Mouse (Mus musculus): ENCODE results near the gene Katnal1.
A peak's percentile ranks its signal among the peaks of the same experiment; 100 is the strongest.

Katnal1 gene

GRCm38 (mm10) chr5:148927717-148928223 is 1.4 kb downstream of the Katnal1 start:
- no peak for DNase-seq (ENCODE audit: low read depth, low spot score)

- DNase-seq (ENCODE audit: low read depth, low spot score): no peak
Observed at GRCm38 (mm10) chr5:148924586-148924985, 4.5 kb downstream of the Katnal1 start.

- no peak for DNase-seq (ENCODE audit: low read depth, low spot score)
Observed at GRCm38 (mm10) chr5:148924051-148924450, 5.1 kb downstream of the Katnal1 start.

- DNase-seq (ENCODE audit: low read depth, low spot score): no peak
Observed at GRCm38 (mm10) chr5:148923408-148923807, 5.7 kb downstream of the Katnal1 start.

- no peak for DNase-seq (ENCODE audit: low read depth, low spot score)
Observed at GRCm38 (mm10) chr5:148922773-148923172, 6.3 kb downstream of the Katnal1 start.

- DNase-seq (ENCODE audit: low read depth, low spot score): peak; percentile 48
Observed at GRCm38 (mm10) chr5:148918049-148918448, 11.1 kb downstream of the Katnal1 start.

- DNase-seq (ENCODE audit: low read depth, low spot score): no peak
Observed at GRCm38 (mm10) chr5:148916775-148917174, 12.3 kb downstream of the Katnal1 start.

GRCm38 (mm10) chr5:148912262-148912661 is 16.9 kb downstream of the Katnal1 start:
- no peak for DNase-seq (ENCODE audit: low read depth, low spot score)

- DNase-seq (ENCODE audit: low read depth, low spot score): no peak
Observed at GRCm38 (mm10) chr5:148910066-148910465, 19.1 kb downstream of the Katnal1 start.

- DNase-seq (ENCODE audit: low read depth, low spot score): peak; percentile 47
Observed at GRCm38 (mm10) chr5:148909402-148909801, 19.7 kb downstream of the Katnal1 start.

- DNase-seq (ENCODE audit: low read depth, low spot score): peak; percentile 74
Observed at GRCm38 (mm10) chr5:148909057-148909395, 20.1 kb downstream of the Katnal1 start.

GRCm38 (mm10) chr5:148908191-148909056 is 20.7 kb downstream of the Katnal1 start:
- DNase-seq (ENCODE audit: low read depth, low spot score): no peak

- DNase-seq (ENCODE audit: low read depth, low spot score): no peak
Observed at GRCm38 (mm10) chr5:148906305-148906704, 22.8 kb downstream of the Katnal1 start.

GRCm38 (mm10) chr5:148904846-148905245 is 24.3 kb downstream of the Katnal1 start:
- DNase-seq (ENCODE audit: low read depth, low spot score): peak; percentile 55

- DNase-seq (ENCODE audit: low read depth, low spot score): no peak
Observed at GRCm38 (mm10) chr5:148899361-148899760, 29.8 kb downstream of the Katnal1 start.

GRCm38 (mm10) chr5:148897941-148898417 is 31.1 kb downstream of the Katnal1 start:
- DNase-seq (ENCODE audit: low read depth, low spot score): no peak

GRCm38 (mm10) chr5:148897069-148897702 is 31.9 kb downstream of the Katnal1 start:
- no peak for DNase-seq (ENCODE audit: low read depth, low spot score)

GRCm38 (mm10) chr5:148896515-148896914 is 32.6 kb downstream of the Katnal1 start:
- no peak for DNase-seq (ENCODE audit: low read depth, low spot score)

GRCm38 (mm10) chr5:148895833-148896232 is 33.3 kb downstream of the Katnal1 start:
- DNase-seq (ENCODE audit: low read depth, low spot score): no peak

GRCm38 (mm10) chr5:148895034-148895433 is 34.1 kb downstream of the Katnal1 start:
- no peak for DNase-seq (ENCODE audit: low read depth, low spot score)

- DNase-seq (ENCODE audit: low read depth, low spot score): no peak
Observed at GRCm38 (mm10) chr5:148890237-148890636, 38.9 kb downstream of the Katnal1 start.

GRCm38 (mm10) chr5:148888032-148888431 is 41.1 kb downstream of the Katnal1 start:
- no peak for DNase-seq (ENCODE audit: low read depth, low spot score)
